Mouse (Mus musculus): ENCODE results near the gene Syngr2. TPM values are rescaled to one million over a fixed set of nuclear protein-coding genes. Genes with fewer than 3 reads are reported as not detected.
"Not testable (repeated sequence)": the region's sequence is repeated elsewhere in the genome, so short reads cannot be mapped to it uniquely, and the experiment has no call there.

Syngr2 gene
- polyA plus RNA-seq, 1 experiment from 2014 or later: 129 TPM

DNA sequence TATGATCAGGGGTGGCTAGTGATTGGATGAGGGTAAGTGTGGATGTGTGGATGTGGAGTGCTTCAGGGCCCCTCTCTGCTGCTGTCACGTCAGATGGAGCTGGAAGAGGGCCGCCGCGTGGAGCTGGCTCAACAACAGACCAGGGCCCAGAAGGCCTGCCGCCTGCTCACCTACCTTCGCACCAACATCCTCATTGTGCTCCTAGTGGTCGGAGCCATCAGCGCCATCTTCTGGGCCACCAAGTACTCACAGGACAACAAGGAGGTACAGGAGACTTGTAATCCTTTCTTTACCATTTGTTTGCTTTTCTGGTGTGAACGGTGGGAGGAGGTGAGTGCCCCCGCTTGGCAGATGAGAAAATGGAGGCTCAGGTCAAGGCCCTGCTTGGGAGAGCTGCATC lies 23.2 kb upstream of the Syngr2 start:
- Histone ChIP-seq H3K4me1 (ENCODE audit: control insufficient read depth, insufficient read depth, low read length) (peaks cover 29% of the 10 kb centered on the region), H3K27me3 (ENCODE audit: control insufficient read depth, insufficient read depth, low read length) (no peaks in the 10 kb centered on the region), H3K9me3 (replicated peaks; ENCODE audit: control insufficient read depth, low read length) (no peaks in the 10 kb centered on the region), H3K4me3 (replicated peaks; ENCODE audit: low read length) (no peak overlapping the region), H3K27ac (ENCODE audit: low read length) (no peak overlapping the region), H3K36me3 (ENCODE audit: control insufficient read depth, insufficient read depth, low read length) (no peaks in the 10 kb centered on the region), H3K9ac (ENCODE audit: low read length) (0 out of 2 replicates have a peak overlapping the region, but pooled peaks have one; percentile 32), H3K4me2 (ENCODE audit: low read depth, low read length) (no peak overlapping the region)
- ATAC-seq (ENCODE audit: insufficient read depth, low FRiP score): no peak
- WGBS: 15% methylated on average over 10 of the region's 10 CpGs

- H3K27ac ChIP-seq (ENCODE audit: low read length); H3K27me3 ChIP-seq (ENCODE audit: control insufficient read depth, insufficient read depth, low read length); H3K9ac ChIP-seq (ENCODE audit: low read length); H3K36me3 ChIP-seq (ENCODE audit: control insufficient read depth, insufficient read depth, low read length); H3K4me2 ChIP-seq (ENCODE audit: low read depth, low read length); H3K9me3 ChIP-seq (replicated peaks; ENCODE audit: control insufficient read depth, low read length); H3K4me3 ChIP-seq (replicated peaks; ENCODE audit: low read length); ATAC-seq (ENCODE audit: insufficient read depth, low FRiP score): not testable (repeated sequence)
- H3K4me1 ChIP-seq (ENCODE audit: control insufficient read depth, insufficient read depth, low read length): peaks cover 19% of the 10 kb centered on the region
- 67% methylated on average over 7 of the region's 7 CpGs for WGBS
These were observed 21.0 kb upstream of the Syngr2 start for GRCm38 (mm10) chr11:117788481-117788880.

DNA sequence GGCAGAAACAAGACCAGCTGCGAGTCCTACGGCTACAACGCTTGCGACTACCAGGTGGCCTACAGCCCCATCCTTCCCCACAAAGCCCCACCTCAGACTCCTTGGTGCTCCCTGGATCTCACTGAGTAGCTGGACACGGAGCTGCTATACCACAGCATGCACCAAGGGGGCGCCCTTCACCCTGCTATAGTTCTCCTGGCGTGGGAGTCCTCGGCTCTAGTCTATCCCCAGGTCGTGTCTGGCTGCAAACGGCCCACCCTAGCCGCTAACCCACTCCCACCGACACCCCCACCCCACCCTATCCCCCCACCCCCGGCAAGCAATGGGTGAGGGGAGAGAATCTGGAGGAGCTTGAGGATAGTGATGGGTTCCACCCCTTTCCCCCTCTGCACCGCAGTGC lies 19.2 kb upstream of the Syngr2 start:
- Histone ChIP-seq H3K27ac (ENCODE audit: low read length) (peak overlapping the region; percentile 76), H3K27me3 (ENCODE audit: control insufficient read depth, insufficient read depth, low read length) (no peaks in the 10 kb centered on the region), H3K4me3 (replicated peaks; ENCODE audit: low read length) (peak overlapping the region; percentile 33), H3K4me2 (ENCODE audit: low read depth, low read length) (peak overlapping the region; percentile 69), H3K9me3 (replicated peaks; ENCODE audit: control insufficient read depth, low read length) (no peaks in the 10 kb centered on the region), H3K4me1 (ENCODE audit: control insufficient read depth, insufficient read depth, low read length) (peaks cover 17% of the 10 kb centered on the region), H3K36me3 (ENCODE audit: control insufficient read depth, insufficient read depth, low read length) (no peaks in the 10 kb centered on the region), H3K9ac (ENCODE audit: low read length) (peak overlapping the region; percentile 70)
- peak; percentile 41 for ATAC-seq (ENCODE audit: insufficient read depth, low FRiP score)
- WGBS: 4% methylated on average over 14 of the region's 14 CpGs

GRCm38 (mm10) chr11:117790703-117791440 lies 18.6 kb upstream of the Syngr2 start:
- Histone ChIP-seq H3K36me3 (ENCODE audit: control insufficient read depth, insufficient read depth, low read length) (no peaks in the 10 kb centered on the region), H3K9me3 (replicated peaks; ENCODE audit: control insufficient read depth, low read length) (no peaks in the 10 kb centered on the region), H3K9ac (ENCODE audit: low read length) (peak overlapping the region; percentile 70), H3K27me3 (ENCODE audit: control insufficient read depth, insufficient read depth, low read length) (no peaks in the 10 kb centered on the region), H3K4me3 (replicated peaks; ENCODE audit: low read length) (peak overlapping the region; percentile 33), H3K27ac (ENCODE audit: low read length) (peak overlapping the region; percentile 76), H3K4me1 (ENCODE audit: control insufficient read depth, insufficient read depth, low read length) (peaks cover 17% of the 10 kb centered on the region), H3K4me2 (ENCODE audit: low read depth, low read length) (peak overlapping the region; percentile 69)
- ATAC-seq (ENCODE audit: insufficient read depth, low FRiP score): peak; percentile 89
- 33% methylated on average over 23 of the region's 23 CpGs for WGBS

DNA sequence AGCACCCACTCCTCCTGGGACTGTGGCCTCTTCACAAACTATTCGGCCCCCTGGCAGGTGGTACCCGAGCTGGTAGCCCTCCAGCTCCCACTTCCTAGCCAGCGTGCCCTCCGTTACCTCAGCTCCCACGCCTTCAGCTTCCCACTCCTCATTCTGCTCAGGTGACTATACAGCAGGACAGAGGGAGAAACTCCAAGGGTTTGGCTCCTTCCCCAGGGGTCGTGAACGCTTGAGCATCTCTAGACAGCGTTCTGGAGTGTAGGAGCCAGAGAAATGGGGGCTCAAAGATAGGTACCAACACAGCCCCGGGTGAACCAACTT lies 18.1 kb upstream of the Syngr2 start:
- no peaks in the 10 kb centered on the region for H3K27me3 ChIP-seq (ENCODE audit: control insufficient read depth, insufficient read depth, low read length)
- no peak for ATAC-seq (ENCODE audit: insufficient read depth, low FRiP score)
- WGBS: 83% methylated on average over 9 of the region's 9 CpGs
- H3K36me3 ChIP-seq (ENCODE audit: control insufficient read depth, insufficient read depth, low read length): no peaks in the 10 kb centered on the region
- no peaks in the 10 kb centered on the region for H3K9me3 ChIP-seq (replicated peaks; ENCODE audit: control insufficient read depth, low read length)
- peak overlapping the region; percentile 33 for H3K4me3 ChIP-seq (replicated peaks; ENCODE audit: low read length)
- peak overlapping the region; percentile 69 for H3K4me2 ChIP-seq (ENCODE audit: low read depth, low read length)
- H3K9ac ChIP-seq (ENCODE audit: low read length): peak overlapping the region; percentile 70; the same call in 1 of the 2 replicates
- peaks cover 17% of the 10 kb centered on the region for H3K4me1 ChIP-seq (ENCODE audit: control insufficient read depth, insufficient read depth, low read length)
- H3K27ac ChIP-seq (ENCODE audit: low read length): peak overlapping the region; percentile 76

GRCm38 (mm10) chr11:117792281-117792888 lies 17.1 kb upstream of the Syngr2 start:
- H3K9ac ChIP-seq (ENCODE audit: low read length): peak overlapping the region; percentile 70
- 9% methylated on average over 22 of the region's 22 CpGs for WGBS
- ATAC-seq (ENCODE audit: insufficient read depth, low FRiP score): peak; percentile 85

GRCm38 (mm10) chr11:117794035-117794551 lies 15.4 kb upstream of the Syngr2 start:
- Histone ChIP-seq H3K9ac (ENCODE audit: low read length) (no peak overlapping the region), H3K4me3 (replicated peaks; ENCODE audit: low read length) (no peak overlapping the region), H3K4me1 (ENCODE audit: control insufficient read depth, insufficient read depth, low read length) (peaks cover 25% of the 10 kb centered on the region), H3K27me3 (ENCODE audit: control insufficient read depth, insufficient read depth, low read length) (no peaks in the 10 kb centered on the region), H3K36me3 (ENCODE audit: control insufficient read depth, insufficient read depth, low read length) (no peaks in the 10 kb centered on the region), H3K27ac (ENCODE audit: low read length) (no peak overlapping the region), H3K9me3 (replicated peaks; ENCODE audit: control insufficient read depth, low read length) (no peaks in the 10 kb centered on the region), H3K4me2 (ENCODE audit: low read depth, low read length) (no peak overlapping the region)
- no peak for ATAC-seq (ENCODE audit: insufficient read depth, low FRiP score)
- WGBS: 60% methylated on average over 4 of the region's 4 CpGs

More at GRCm38 (mm10) chr11:117792281-117792888, 17.1 kb upstream of the Syngr2 start:
- Histone ChIP-seq H3K4me3 (replicated peaks; ENCODE audit: low read length) (peak overlapping the region; percentile 32), H3K4me1 (ENCODE audit: control insufficient read depth, insufficient read depth, low read length) (peaks cover 17% of the 10 kb centered on the region), H3K27ac (ENCODE audit: low read length) (peak overlapping the region; percentile 79), H3K27me3 (ENCODE audit: control insufficient read depth, insufficient read depth, low read length) (no peaks in the 10 kb centered on the region), H3K36me3 (ENCODE audit: control insufficient read depth, insufficient read depth, low read length) (no peaks in the 10 kb centered on the region), H3K4me2 (ENCODE audit: low read depth, low read length) (peak overlapping the region; percentile 60), H3K9me3 (replicated peaks; ENCODE audit: control insufficient read depth, low read length) (no peaks in the 10 kb centered on the region)

GRCm38 (mm10) chr11:117796954-117797353 lies 12.5 kb upstream of the Syngr2 start:
- Histone ChIP-seq H3K27ac (ENCODE audit: low read length) (no peak overlapping the region), H3K9me3 (replicated peaks; ENCODE audit: control insufficient read depth, low read length) (no peaks in the 10 kb centered on the region), H3K36me3 (ENCODE audit: control insufficient read depth, insufficient read depth, low read length) (no peaks in the 10 kb centered on the region), H3K4me3 (replicated peaks; ENCODE audit: low read length) (no peak overlapping the region), H3K4me1 (ENCODE audit: control insufficient read depth, insufficient read depth, low read length) (peaks cover 16% of the 10 kb centered on the region), H3K4me2 (ENCODE audit: low read depth, low read length) (no peak overlapping the region), H3K27me3 (ENCODE audit: control insufficient read depth, insufficient read depth, low read length) (no peaks in the 10 kb centered on the region), H3K9ac (ENCODE audit: low read length) (no peak overlapping the region)
- 31% methylated on average over 5 of the region's 5 CpGs for WGBS
- no peak for ATAC-seq (ENCODE audit: insufficient read depth, low FRiP score)

DNA sequence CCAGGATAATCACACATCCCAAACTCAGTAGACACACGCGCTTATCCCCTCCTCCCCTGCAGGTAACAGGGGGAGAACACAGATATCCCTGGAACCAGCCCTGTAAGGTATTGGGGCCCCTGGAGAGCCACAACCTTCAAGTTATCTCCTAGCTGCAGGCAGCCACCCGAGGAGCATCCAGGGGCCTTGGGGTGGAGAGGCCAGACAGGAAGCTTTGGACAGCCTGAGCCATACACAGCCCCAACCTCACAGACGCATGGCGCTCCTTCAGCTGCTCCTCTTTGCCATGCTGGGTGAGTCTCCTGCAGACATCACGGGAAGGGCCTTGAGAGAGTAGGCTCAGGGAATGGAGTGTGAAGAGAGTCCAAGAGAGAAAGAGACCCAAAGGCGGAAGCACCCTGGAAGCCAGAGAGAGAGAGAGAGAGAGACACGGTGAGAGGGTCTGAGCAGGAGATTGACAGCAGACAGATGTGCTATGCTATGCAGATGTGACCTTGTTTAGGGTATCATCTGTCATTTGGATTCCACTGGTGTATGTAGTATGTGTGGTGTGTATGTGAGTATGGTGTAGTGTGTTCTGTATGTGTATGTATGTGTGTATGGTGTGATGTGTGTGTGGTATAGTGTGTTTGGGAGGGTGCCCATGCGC lies 11.8 kb upstream of the Syngr2 start, which contains the start of gene 6030468B19Rik:
Gene 6030468B19Rik (plus strand): TSS at position 150 of the 649 bp plus-strand sequence.
- Histone ChIP-seq H3K9ac (ENCODE audit: low read length) (peak within 1 kb of the TSS; percentile 23; the same call in 1 of the 2 replicates), H3K36me3 (ENCODE audit: control insufficient read depth, insufficient read depth, low read length) (no peaks in the 10 kb centered on the region), H3K27ac (ENCODE audit: low read length) (no peak within 1 kb of the TSS), H3K4me2 (ENCODE audit: low read depth, low read length) (no peak within 1 kb of the TSS), H3K27me3 (ENCODE audit: control insufficient read depth, insufficient read depth, low read length) (no peaks in the 10 kb centered on the region), H3K9me3 (replicated peaks; ENCODE audit: control insufficient read depth, low read length) (no peaks in the 10 kb centered on the region), H3K4me3 (replicated peaks; ENCODE audit: low read length) (no peak within 1 kb of the TSS), H3K4me1 (ENCODE audit: control insufficient read depth, insufficient read depth, low read length) (peaks cover 9% of the 10 kb centered on the region)
- WGBS: 51% methylated on average over 9 of the region's 9 CpGs
- peak; percentile 75 for ATAC-seq (ENCODE audit: insufficient read depth, low FRiP score)

Data from stomach, embryonic 16.5 days (tissue).